Mouse (Mus musculus) G1E (cell line): Measurements from ENCODE around the gene Scd1.

Source experiments
- CTCF ChIP-seq: IDR thresholded peaks from 2 replicates; pipeline ENCODE4 v1.5.1; 2012; ENCODE audit warnings: low read depth, low read length, inconsistent platforms, mixed read lengths
- GATA1 ChIP-seq: IDR thresholded peaks from 2 replicates; pipeline ENCODE4 v1.6.1; 2012; ENCODE audit warnings: borderline replicate concordance, low read length, inconsistent platforms, mixed read lengths
- POLR2AphosphoS5 ChIP-seq: IDR thresholded peaks from 2 replicates; pipeline ENCODE4 v1.6.1; 2012; ENCODE audit warnings: low read depth, low read length, inconsistent platforms; ENCODE audit not compliant: insufficient replicate concordance
- TAL1 ChIP-seq: conservative IDR thresholded peaks from 2 replicates; pipeline ENCODE4 v1.6.1; 2012; ENCODE audit warnings: low read depth, low read length, inconsistent platforms, mixed read lengths

- no peak for TF ChIP-seq CTCF
- no peak for TF ChIP-seq POLR2AphosphoS5
- no peak for TF ChIP-seq TAL1
- TF ChIP-seq GATA1, result no peak
These were observed 7.8 kb upstream of the Scd1 start for GRCm38 (mm10) chr19:44415464-44415863.
